Mouse (Mus musculus): ENCODE measurements around the gene Arl2.

- TF ChIP-seq POLR2A (IDR thresholded peaks at IDR 0.05; ENCODE audit: insufficient read depth, low read depth, low read length) (no peak), CTCF (IDR thresholded peaks at IDR 0.05; ENCODE audit: insufficient read depth, low read depth, low read length) (no peak)
These were observed 35.8 kb downstream of the Arl2 start, which contains the start of gene Naaladl1 for GRCm38 (mm10) chr19:6105586-6105985.

Data from olfactory bulb, adult 2 months (tissue).